Mouse (Mus musculus): ENCODE measurements around the gene Dglucy.

- TF ChIP-seq CTCF (IDR thresholded peaks at IDR 0.05; ENCODE audit: low read depth), result no peak
- TF ChIP-seq EP300 (optimal IDR thresholded peaks at IDR 0.05), result no peak
Observed at GRCm38 (mm10) chr12:100856337-100856736, 77.5 kb downstream of the Dglucy start.

All from stomach, postnatal 0 days (tissue).